Mouse (Mus musculus) urinary bladder, postnatal 36 days (tissue): ENCODE measurements around the gene BC024978.
"Not testable (repeated sequence)": the region's sequence is repeated elsewhere in the genome, so short reads cannot be mapped to it uniquely, and the experiment has no call there.

Experiments
- DNase-seq, 2 experiments: peaks; one replicate each; pipeline ENCODE4 v3.0.0; 2022; ENCODE audit warnings: low spot score in 2 of 2, mixed read lengths in 1 of 2

Gene BC024978

DNA sequence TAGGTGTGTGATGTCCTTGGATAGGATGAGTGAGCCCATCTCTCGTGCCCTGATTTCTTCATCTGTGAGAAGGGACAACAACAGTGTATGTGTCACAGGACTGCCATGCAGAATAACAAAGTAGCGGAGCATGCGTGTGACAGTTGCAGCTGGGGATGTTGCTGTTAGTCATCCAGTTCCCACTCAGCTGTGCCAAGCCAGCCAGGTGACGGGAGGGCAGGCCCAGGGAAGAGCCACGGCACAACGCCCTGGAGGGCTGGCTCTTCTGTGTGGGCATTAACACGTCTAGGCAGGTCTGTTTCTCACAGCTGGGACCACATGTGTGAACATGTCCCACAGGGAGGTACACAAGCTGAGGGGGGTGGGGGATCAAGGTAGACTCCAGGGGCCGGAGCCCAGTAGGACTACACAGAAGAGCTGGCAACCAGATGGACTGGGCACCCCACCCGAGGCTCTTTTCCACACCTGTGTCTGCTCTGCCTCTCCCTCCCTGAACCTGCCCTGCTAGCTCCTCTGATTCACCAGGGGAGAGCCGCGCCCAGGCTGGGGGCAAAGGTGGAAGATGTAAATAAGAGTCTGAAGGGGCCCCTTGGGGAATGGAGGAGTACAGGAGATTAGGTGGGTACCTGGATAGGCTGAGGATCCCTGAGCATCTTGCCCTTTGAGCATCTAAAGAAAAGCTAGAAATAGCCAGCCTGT lies 29.4 kb downstream of the BC024978 start:
- peak; percentile 49 to 66 for DNase-seq

DNA sequence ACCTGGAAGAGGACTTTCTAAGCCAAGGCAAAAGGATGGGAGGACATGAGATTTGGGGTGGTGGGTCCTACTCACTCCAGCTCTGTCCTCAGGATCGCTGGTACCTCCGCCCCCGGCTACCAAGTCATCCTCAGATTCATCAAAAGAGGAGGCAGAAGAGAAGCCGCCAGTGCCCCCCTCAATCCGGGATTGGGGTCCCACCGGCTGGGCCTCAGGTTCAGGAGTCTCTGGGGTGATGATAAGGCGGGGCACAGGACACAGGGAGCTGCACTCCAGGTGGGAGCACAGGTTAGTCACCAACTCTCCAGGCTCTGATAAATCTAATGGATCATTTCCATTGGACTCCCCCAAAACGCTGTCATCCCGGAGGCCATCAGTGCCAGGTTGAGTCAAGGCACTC lies 31.7 kb downstream of the BC024978 start:
- DNase-seq, result no peak

DNA sequence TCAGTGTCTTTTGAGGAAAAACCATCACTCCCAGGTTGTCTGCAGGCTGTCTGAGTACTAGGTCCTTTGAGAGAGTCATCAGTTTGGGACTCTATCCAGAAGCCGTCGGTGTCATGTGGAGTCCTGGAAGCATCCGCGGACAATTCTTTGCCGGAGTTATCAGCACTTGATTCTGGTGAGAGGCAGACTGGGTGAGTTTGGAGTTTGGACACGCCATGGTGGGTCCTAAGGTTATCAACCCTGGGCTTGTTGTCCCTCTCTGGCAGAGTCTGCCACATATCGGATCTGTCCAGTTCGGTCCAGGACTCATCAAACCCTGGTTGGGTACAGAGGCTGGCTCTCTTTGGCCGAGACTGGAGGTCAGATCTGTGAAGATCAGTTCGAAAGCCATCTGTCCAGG lies 32.1 kb downstream of the BC024978 start:
- peak in 1 of 2 experiments; percentile 36 for DNase-seq

DNA sequence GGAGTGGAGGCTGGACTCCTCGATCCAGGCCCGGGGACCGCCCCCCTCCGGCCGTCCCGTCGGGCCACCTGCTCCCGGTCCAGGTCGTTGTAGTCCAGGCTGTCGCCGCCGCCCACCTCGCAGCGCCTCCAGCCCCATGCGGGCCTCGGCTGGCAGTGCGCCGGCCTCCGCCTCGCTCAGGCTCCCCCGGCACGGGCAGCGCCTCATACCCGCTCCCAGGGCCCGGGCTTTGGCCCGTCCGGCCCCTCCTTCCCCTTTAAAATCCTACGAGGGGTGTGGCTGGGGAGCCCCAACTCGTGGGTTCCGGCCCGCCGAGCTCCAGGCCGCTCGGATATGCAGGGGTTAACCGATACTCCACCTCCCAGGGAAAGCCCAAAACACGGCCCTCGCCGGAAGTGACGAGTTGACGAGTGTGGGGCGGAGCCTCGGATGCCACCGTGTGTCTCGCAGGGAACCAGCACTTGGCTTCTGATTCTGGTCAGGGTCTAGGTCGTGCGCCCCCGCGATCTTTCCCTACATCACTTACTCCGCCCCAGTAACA lies 32.8 kb downstream of the BC024978 start, which contains the start of gene Itpkc:
Gene Itpkc, minus strand, starts transcription at position 381 of the 541 bp plus-strand sequence.
- peak; percentile 93 for DNase-seq

DNA sequence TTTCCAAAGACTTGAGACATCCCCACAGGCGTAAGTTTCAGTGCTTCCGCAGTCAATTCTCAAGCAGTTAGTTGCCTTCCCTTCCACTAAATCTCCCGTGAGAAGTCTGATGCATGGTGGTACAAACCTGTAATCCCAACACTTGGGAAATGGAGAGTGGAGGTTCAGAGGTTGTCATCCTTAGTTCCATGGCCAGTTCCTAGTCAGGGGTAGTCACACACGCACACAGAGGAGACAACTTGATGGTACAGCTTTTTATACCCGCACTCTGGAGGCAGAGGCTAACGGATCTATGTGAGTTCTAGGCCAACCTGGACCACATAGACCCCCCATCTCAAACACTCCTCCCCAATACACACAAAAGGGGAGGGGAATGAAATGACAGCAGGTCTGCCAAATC lies 33.3 kb downstream of the BC024978 start:
- DNase-seq, result no peak

DNA sequence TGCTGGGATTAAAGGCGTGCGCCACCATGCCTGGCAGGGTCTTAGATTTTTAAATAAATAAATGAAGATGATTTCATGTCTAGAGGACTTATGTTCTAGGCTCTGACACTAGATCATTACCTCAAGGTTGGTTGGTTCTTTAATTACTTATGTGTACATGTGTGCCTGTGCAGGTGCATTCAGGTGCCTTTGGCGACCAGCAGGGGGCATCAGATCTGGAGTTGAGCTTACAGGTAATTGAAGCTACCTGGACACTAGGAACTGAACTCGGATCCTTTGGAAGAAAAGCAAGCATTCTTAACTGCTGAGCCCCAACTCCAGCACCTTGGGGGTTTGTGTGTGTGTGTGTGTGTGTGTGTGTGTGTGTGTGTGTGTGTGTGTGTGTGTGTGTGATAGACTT lies 35.2 kb downstream of the BC024978 start:
- no peak for DNase-seq

DNA sequence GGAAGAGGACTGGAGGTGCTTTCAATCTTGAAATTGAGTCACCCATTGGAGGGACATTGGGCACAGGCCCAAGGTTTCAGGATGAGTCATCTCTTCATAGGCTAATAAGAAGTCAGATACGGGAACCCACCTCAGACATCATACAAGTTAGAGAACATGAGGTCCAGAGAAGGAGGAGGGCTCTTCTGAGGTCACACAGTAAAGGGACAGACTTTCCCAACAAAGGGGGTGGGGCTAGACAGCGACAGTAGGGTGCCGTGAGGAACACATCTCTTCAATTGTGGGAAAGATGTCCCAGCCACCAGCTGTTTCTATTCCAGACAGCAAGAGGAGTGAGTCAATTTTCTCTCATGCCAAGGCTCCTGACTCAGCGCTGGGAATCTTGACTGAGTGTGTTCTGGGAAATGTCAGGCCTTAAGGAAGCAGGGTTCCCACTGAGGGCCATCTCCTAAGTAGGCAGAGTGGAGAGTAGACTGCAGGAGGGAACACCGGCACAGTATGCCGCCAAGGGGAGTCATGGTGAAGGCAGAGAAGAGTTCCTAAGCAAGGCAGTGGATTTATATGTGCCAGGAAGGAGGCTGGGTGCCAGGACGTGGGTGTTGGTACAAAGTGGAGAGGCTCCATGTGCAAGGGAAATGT lies 36.2 kb downstream of the BC024978 start:
- peak; percentile 60 to 62 for DNase-seq

DNA sequence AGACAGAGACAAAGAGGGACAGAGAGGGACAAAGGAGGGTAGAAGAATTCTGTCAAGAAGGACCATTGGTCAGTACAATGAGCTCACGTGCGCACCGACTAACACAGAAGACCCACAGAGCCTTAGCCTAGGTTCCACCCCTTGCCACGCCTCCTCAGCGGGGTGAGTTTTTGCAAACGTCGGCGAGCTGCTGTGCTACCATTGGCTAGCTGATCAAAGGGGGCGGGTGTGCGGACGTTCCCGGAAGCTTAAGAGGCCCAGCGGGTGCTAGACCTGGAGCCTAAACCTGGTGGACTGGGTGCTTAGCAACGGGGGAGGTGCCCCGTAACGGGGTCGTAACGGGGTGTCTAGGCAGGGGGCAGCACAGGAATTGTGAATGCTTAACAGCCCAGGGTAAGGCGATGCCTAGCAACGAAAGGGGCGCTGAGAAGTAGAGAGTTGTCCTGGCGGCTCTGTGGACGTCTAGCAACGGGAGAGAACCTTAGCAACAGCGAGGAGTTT lies 37.2 kb downstream of the BC024978 start, which contains the start of gene Coq8b:
Gene Coq8b, plus strand, starts transcription at position 243 of the 501 bp plus-strand sequence.
- DNase-seq, result peak; percentile 93 to 94

DNA sequence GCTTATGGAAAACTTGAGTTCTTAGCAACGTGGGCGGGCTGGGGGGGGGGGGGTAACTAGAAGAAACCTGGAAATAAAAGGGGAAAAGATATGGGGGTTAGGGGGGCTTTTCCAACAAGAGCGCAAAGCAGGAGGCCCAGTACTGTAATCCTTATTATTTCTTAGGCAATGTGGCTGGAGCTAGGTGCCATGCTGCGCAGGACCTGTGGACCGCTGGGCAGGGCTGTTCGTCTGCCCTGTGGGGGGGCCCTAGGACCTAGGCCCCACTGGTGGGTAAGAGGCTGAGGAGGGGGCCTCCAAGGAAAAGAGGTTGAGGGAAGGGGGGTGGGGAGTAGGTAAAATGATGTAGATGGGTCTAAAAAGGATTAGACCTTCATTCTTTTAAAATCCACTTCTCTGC lies 37.7 kb downstream of the BC024978 start:
- DNase-seq, result no peak

DNA sequence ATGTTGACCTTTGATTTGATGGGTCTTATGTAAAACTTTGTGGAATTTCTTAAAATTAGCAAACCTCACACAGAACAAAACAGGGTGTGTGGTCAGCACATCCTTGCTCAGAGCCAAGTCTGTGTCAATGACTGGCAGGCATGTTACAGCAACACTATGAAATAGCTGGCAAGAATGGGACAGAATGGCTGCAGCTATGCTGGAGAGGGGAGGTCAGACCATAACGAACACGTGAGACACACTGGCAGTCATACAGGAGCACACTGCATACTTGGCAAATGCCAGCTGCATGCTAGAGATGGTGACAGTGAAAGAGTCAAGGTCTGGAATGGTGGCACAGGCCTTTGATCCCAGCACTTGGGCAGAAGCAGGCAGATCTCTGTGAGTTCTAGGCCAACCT lies 40.1 kb downstream of the BC024978 start:
- peak in 1 of 2 experiments; percentile 36 for DNase-seq

DNA sequence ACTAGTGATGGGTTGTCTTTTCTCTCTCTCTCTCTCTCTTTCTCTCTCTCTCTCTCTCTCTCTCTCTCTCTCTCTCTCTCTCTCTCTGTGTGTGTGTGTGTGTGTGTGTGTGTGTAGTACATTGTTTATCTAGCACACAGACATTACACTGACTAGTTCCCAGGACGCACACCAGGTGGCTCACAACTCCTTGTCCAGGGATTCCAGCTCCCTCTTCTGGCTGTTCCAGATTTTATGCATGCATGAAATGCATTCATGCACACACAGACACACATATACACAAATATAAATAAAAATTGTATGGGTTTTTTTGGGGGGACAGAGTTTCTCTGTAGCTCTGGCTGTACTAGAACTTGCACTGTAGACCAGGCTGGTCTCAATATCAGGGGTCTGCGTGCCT lies 41.9 kb downstream of the BC024978 start:
- no peak for DNase-seq

DNA sequence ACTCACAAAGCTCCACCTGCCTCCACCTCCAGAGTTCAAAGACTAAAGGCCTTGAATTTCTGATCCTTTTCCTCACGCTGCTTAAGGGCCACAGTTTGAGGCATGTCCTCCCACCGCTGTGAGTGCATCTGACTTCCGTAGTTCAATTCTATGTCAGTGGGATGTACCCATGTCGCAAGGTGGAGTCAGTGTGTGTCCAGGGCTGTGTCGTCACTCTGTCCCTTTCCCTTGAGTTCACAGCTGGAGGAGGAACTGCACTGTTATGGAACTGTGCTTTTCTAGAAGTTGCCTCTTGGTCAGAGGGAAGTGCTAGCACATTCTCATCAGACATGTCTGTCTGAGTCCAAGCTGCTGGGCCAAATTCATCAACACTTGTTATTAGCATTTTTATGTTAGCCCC lies 43.0 kb downstream of the BC024978 start:
- DNase-seq, result no peak

DNA sequence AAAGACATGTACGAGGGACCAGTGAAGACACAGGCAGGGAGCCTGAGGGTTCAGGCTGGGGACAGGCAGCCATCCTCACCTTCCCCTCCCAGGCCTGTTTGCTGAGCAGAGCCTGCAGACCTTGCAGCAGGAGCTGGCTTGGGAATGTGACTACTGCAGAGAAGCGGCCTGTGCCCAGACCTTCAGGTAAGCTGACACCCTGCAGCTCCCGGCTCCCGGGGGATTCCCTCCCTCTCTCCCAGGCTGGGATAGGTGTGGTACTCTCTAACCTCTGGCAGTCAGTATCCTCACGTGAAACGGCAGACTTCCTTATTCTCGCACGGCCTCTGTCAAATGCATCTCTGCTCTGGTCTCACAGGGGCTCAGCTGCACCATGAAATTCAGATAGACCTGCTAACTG lies 47.6 kb downstream of the BC024978 start:
- no peak for DNase-seq

DNA sequence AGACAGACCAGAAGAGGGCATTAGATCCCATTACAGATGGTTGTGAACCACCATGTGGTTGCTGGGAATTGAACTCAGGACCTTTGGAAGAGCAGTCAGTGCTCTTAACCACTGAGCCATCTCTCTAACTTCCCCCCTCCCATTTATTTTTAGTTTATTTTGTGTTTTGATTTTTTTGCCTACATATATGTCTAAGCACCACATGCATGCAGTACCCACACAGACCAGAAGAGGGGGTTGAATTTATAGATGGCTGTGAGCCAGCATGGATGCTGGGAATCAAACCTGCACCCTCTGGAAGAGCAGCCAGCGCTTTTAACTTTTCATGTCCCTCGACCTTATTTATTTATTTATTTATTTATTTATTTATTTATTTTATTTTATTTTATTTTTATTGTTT lies 48.5 kb downstream of the BC024978 start:
- DNase-seq, result not testable (repeated sequence)

DNA sequence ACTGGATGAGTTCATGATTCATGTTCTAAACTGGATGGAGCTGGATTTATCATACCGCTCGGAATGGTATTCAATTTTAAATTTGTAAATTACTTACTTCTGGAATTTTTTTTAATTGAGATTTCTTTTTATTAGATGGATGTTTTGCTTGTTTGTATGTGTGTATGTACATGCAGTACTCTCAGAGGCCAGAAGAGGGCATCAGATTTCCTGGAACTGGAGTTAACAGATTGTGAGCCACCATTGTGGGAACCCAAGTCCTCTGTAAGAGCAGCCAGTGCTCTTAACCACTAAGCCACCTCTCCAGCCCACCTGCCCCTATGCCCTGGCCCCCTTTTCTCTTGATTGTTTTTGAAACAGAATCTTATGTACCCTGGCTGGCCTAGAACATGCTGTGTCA lies 53.6 kb downstream of the BC024978 start:
- no peak for DNase-seq

DNA sequence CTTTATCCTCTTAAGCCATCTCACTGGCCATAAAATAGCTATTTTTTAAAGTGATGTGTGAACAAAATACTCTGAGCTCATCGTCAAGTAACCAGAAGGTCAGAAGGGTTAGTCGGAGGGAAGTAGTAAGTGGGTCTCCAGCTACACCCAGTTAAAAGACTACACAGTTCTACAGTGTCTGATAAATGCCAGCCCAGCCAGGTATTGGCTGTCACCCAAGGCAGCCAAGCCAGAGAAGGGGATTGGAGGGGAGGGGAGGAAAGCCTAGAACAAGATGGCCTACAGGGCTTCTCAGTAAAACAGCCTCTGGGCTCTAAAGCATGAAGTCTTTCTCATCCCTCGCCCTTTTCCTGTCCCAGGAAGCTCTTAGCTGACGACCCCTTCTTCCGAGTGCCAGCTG lies 54.3 kb downstream of the BC024978 start:
- DNase-seq, result no peak

DNA sequence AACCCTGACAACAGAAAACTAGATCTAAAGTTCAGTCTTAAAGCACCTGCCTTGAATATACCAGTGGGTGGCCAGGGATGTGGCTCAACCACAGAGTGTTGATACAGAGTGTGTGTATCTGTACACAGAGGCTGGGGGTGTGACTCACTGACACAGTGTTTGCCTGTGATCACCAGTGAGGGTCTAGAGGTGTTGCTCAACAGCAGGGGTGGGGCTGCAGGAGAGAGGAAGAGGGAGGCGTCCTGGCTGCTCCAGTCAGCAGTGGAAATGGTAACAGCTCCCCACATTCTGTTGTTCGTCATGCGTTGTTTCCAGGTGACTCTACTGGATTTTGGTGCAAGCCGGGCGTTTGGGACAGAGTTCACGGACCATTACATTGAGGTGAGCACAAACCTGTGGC lies 56.4 kb downstream of the BC024978 start:
- DNase-seq, result peak; percentile 29 to 67

DNA sequence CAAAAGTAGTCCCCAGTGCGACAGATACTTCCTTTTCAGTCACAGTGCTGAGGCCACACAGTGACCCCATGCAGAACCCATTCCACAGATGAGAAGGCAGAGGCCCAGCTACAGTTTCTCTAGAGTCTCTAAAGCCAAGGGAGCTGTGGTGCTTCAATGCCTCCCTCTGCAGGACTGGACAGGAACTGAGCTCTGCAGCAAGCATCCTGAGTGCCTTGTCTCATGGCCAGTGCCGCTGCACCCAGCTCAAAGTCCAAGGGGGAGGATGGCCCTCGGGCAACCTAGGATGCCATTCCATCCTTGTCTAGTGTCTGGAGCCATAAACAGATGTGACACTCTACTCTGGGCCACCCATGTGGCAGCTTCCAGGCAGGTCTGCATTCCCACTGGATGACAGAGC lies 60.1 kb downstream of the BC024978 start:
- no peak for DNase-seq

DNA sequence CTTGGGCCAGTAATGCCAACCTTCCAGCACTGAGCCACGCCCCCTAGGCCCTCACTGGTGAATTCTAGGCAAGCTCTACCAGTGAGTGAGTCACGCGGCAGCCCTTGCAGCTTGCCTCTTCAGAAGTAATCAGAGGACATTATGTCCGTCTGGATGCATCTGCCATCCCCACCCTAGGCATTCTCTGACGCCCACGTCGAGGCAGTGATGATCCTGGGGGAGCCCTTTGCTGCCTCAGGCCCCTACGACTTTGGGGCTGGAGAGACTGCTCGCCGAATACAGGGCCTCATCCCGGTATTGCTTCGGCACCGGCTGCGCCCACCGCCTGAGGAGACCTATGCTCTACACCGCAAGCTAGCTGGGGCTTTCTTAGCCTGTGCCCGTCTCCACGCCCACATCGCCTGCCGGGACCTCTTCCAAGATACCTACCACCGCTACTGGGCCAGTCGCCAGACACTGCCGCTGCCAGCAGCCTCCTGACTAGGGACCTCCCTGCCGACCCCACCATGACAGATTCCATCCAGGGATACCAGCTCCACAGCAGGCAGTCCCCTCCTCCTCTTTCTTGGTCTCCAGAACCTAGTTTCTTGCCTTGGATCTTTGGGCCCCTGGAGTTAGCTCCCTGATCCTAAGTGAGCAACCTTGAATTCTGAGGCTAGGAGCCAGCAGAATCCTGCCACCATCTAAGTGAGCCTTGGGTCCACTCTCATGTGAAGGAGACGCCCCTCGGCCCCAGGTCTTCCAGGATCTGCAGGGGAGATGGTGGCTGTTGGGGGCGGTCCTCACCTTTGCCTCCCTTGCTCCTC lies 61.7 kb downstream of the BC024978 start:
- peak in 1 of 2 experiments; percentile 42 for DNase-seq

DNA sequence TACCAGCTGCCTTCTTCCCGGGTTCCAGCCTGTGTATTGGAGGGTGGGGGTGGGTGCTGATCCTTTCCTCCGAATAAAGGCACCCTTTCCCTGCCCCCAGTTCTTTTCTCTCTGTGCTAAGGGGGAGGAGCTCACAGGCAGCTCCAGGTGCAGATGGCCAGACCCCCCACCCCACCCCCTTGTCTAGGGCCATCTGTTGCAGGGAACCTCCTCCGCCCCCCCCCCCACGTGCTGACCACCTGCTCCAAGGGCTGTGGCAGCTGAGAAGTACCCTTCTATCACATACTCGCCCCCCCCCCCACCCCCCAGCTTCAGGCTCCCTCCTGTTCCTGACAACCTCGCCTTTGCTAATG lies 62.2 kb downstream of the BC024978 start:
- no peak for DNase-seq

DNA sequence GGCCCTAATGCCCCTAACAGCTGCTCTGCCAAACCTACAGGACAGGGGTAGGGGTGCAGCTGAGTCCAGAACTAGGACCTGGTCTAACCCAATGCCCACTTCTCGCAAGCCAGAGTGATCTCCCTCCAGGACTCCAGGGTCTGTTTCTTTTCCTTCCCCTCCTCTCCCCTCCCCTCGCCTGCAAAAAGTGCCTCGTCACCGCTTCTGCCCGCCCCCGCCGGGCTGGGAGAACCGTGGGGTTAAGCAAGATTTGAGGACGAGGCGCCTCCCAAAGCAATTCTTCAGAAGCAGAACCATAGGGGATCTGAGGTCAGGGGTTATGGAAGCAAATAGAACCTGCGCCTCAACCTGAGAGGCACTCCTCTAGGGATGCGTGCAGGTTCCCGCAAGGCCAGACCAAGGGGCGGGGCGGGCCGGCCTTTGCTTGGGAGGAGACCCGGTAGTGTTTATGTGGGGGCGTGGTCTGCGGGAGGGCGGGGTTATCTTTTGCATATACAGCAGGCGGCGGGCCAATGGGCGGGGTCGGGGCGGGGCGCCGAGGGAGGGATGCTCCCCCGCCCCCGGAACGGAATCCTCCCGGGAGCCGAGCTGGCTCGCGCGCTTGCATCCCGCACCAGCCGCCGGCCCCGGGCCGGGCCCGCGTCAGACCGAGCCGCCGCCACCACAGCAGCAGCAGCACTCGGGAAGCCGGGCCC lies 62.8 kb downstream of the BC024978 start, which contains the start of gene Numbl:
Gene Numbl, plus strand, starts transcription at position 229 of the 695 bp plus-strand sequence.
- DNase-seq, result peak; percentile 91 to 95
